Mouse (Mus musculus): ENCODE results near the gene Cd3eap. TPM values are rescaled to one million over a fixed set of nuclear protein-coding genes. Genes with fewer than 3 reads are reported as not detected.

The Cd3eap gene
- polyA plus RNA-seq, 3 experiments from 2014 or later, result 8.9 to 22.4 (median 17.6) TPM

- ATAC-seq, result peak; percentile 29
Observed at GRCm38 (mm10) chr7:19361720-19362119, 2.4 kb upstream of the Cd3eap start.

- peak; percentile 50 for ATAC-seq
Observed at GRCm38 (mm10) chr7:19360944-19361343, 1.7 kb upstream of the Cd3eap start.

- peak; percentile 58 for ATAC-seq
Observed at GRCm38 (mm10) chr7:19359892-19360641, 784 bp upstream of the Cd3eap start.

- ATAC-seq, result no peak
Observed at GRCm38 (mm10) chr7:19358634-19359033, 649 bp downstream of the Cd3eap start.

GRCm38 (mm10) chr7:19357381-19358375, 1.6 kb downstream of the Cd3eap start:
- no peak for ATAC-seq

- no peak for ATAC-seq
Observed at GRCm38 (mm10) chr7:19356311-19356710, 3.0 kb downstream of the Cd3eap start.

- no peak for ATAC-seq
Observed at GRCm38 (mm10) chr7:19354991-19355390, 4.3 kb downstream of the Cd3eap start.

GRCm38 (mm10) chr7:19350221-19350620, 9.1 kb downstream of the Cd3eap start:
- no peak for ATAC-seq

GRCm38 (mm10) chr7:19349188-19349915, 9.9 kb downstream of the Cd3eap start:
- no peak for ATAC-seq

GRCm38 (mm10) chr7:19344938-19345471, 14.3 kb downstream of the Cd3eap start:
- peak; percentile 87 for ATAC-seq

- peak; percentile 10 for ATAC-seq
Observed at GRCm38 (mm10) chr7:19344237-19344847, 14.9 kb downstream of the Cd3eap start, which contains the start of gene Ercc1. Gene Ercc1, plus strand, starts transcription at chr7:19344778.

GRCm38 (mm10) chr7:19343210-19343808, 16.0 kb downstream of the Cd3eap start:
- ATAC-seq, result peak; percentile 23

GRCm38 (mm10) chr7:19342481-19343027, 16.7 kb downstream of the Cd3eap start:
- ATAC-seq, result no peak

GRCm38 (mm10) chr7:19341761-19342409, 17.4 kb downstream of the Cd3eap start:
- no peak for ATAC-seq

GRCm38 (mm10) chr7:19341250-19341649, 18.0 kb downstream of the Cd3eap start:
- no peak for ATAC-seq

GRCm38 (mm10) chr7:19338596-19338995, 20.7 kb downstream of the Cd3eap start:
- ATAC-seq, result no peak

GRCm38 (mm10) chr7:19338060-19338459, 21.2 kb downstream of the Cd3eap start:
- no peak for ATAC-seq

GRCm38 (mm10) chr7:19337122-19337521, 22.2 kb downstream of the Cd3eap start:
- ATAC-seq, result no peak

GRCm38 (mm10) chr7:19335583-19335982, 23.7 kb downstream of the Cd3eap start:
- no peak for ATAC-seq

GRCm38 (mm10) chr7:19332709-19333352, 26.5 kb downstream of the Cd3eap start:
- peak; percentile 95 for ATAC-seq
